25 mouse cellular contexts compared by ENCODE assay signal in genomic region chr6:120519647-120520046, GRCm38 (mm10). TPM values are rescaled to one million over a fixed set of nuclear protein-coding genes. Genes with fewer than 3 reads are reported as not detected.
A peak's percentile ranks its signal among the peaks of the same experiment; 100 is the strongest.
DNase-seq lines count a peak whose midpoint lies in the region; ATAC-seq and TF ChIP-seq lines count a peak whose summit lies in the region.
"Had no signal": no experiment of that assay in that cellular context is flagged by ENCODE, and none has a peak within 500 bp of the region (broad histone marks: within the 10 kb centered on the region; RNA-seq: fewer than 3 reads in every experiment).

No protein-coding gene starts in this region.

- TF ChIP-seq CTCF in lung, postnatal 0 days (IDR thresholded peaks at IDR 0.05), result no peak
- TF ChIP-seq CTCF in lung, adult 2 months (IDR thresholded peaks at IDR 0.05; ENCODE audit: insufficient read depth, low read length), result no peak

- no peaks in the 10 kb centered on the region for H3K9me3 ChIP-seq in lung, postnatal 0 days (ENCODE audit: low read length)
- H3K9me3 ChIP-seq: embryonic facial prominence, embryonic 12.5 days; embryonic facial prominence, embryonic 15.5 days; forebrain, embryonic 10.5 days; forebrain, embryonic 12.5 days had no signal

- H3K27me3 ChIP-seq in lung, postnatal 0 days (replicated peaks; ENCODE audit: insufficient read depth, low read length), result no peaks in the 10 kb centered on the region
- H3K27me3 ChIP-seq: embryonic facial prominence, embryonic 12.5 days; embryonic facial prominence, embryonic 15.5 days; forebrain, embryonic 12.5 days had no signal

- TF ChIP-seq EP300 in lung, postnatal 0 days (IDR thresholded peaks at IDR 0.05), result no peak

- no peak overlapping the region for H3K27ac ChIP-seq in lung, postnatal 0 days (ENCODE audit: low read length)
- H3K27ac ChIP-seq: embryonic facial prominence, embryonic 12.5 days; embryonic facial prominence, embryonic 15.5 days; forebrain, embryonic 10.5 days; forebrain, embryonic 12.5 days had no signal

- no peak for TF ChIP-seq POLR2A in lung, adult 2 months (IDR thresholded peaks at IDR 0.05; ENCODE audit: borderline replicate concordance, extremely low read depth, low read depth, low read length)

- no peak for ATAC-seq in lung, postnatal 0 days
- ATAC-seq: forebrain, embryonic 14.5 days; forebrain, embryonic 16.5 days had no signal

- WGBS in lung, postnatal 0 days, result 56% methylated on average over 5 of the region's 5 CpGs
- 70% methylated on average over 5 of the region's 5 CpGs for WGBS in lung, adult 2 months

- H3K4me3 ChIP-seq in lung, postnatal 0 days (ENCODE audit: low read depth, low read length), result no peak overlapping the region
- no peak overlapping the region for H3K4me3 ChIP-seq in lung, adult 2 months (replicated peaks; ENCODE audit: extremely low read depth, low read depth, low read length)
- H3K4me3 ChIP-seq: embryonic facial prominence, embryonic 12.5 days; embryonic facial prominence, embryonic 15.5 days; erythroblast, embryonic 14.5 days; forebrain, embryonic 10.5 days; forebrain, embryonic 12.5 days had no signal

- DNase-seq in lung, postnatal 0 days (ENCODE audit: low spot score), result peak; percentile 39
- DNase-seq in lung, adult 2 months, result no peak
- peak; percentile 18 for DNase-seq in lung, postnatal 14 days
- DNase-seq in lung, adult 18-20 months, result no peak
- DNase-seq in urinary bladder, postnatal 14 days (ENCODE audit: low spot score), result peak; percentile 53
- DNase-seq in urinary bladder, postnatal 25 days (ENCODE audit: low spot score), result no peak
- DNase-seq in lung, postnatal 4 days, result peak; percentile 20 to 25
- DNase-seq in yolk sac, embryonic 10.5 days (ENCODE audit: low spot score), result no peak
- DNase-seq: adrenal gland, adult 2 months; adrenal gland, postnatal 10 days; adrenal gland, postnatal 25 days; cerebellum, adult 11 months; cerebellum, adult 18-20 months; cerebellum, adult 8-10 months; cerebellum, adult 9-11 months; cerebellum, postnatal 14 days; cerebellum, postnatal 36 days; embryo, embryonic 11 days had no signal

- H3K9ac ChIP-seq in lung, postnatal 0 days (replicated peaks; ENCODE audit: low read depth), result no peak overlapping the region
- H3K9ac ChIP-seq: embryonic facial prominence, embryonic 12.5 days; embryonic facial prominence, embryonic 15.5 days; forebrain, embryonic 12.5 days had no signal

- H3K4me2 ChIP-seq in lung, postnatal 0 days (replicated peaks; ENCODE audit: low read depth, low read length), result no peak overlapping the region
- H3K4me2 ChIP-seq: embryonic facial prominence, embryonic 12.5 days; embryonic facial prominence, embryonic 15.5 days; forebrain, embryonic 12.5 days had no signal

- H3K36me3 ChIP-seq in lung, postnatal 0 days (ENCODE audit: insufficient read depth, low read length), result peaks cover 7% of the 10 kb centered on the region; the same call in 1 of the 2 replicates

- no peaks in the 10 kb centered on the region for H3K4me1 ChIP-seq in lung, postnatal 0 days (ENCODE audit: insufficient read depth, low read depth, low read length)
- no peaks in the 10 kb centered on the region for H3K4me1 ChIP-seq in lung, adult 2 months (ENCODE audit: control insufficient read depth, insufficient read depth, low read length)
- H3K4me1 ChIP-seq: embryonic facial prominence, embryonic 12.5 days; embryonic facial prominence, embryonic 15.5 days; forebrain, embryonic 10.5 days; forebrain, embryonic 12.5 days had no signal

RNA-seq across cellular contexts. Expression of gene Hdhd5, which starts 11.5 kb away (rescaled TPM):
- 10.1 and 10.5 TPM in 2 replicates for polyA plus RNA-seq in lung, postnatal 0 days (2015; fragmentation: Nextera tagmentation; extraction: Ambion mirVana)
- polyA plus RNA-seq in lung, adult 2 months (2012; rRNA removed), result 17.0 and 17.7 TPM in 2 replicates

RNA-seq across cellular contexts. Expression of gene Tmem121b, which starts 26.0 kb away (rescaled TPM):
- polyA plus RNA-seq in lung, postnatal 0 days (2015; fragmentation: Nextera tagmentation; extraction: Ambion mirVana), result 0.52 and 0.58 TPM in 2 replicates
- 2.3 and 2.8 TPM in 2 replicates for polyA plus RNA-seq in lung, adult 2 months (2012; rRNA removed)
- polyA plus RNA-seq: erythroblast, embryonic 14.5 days had no signal

RNA-seq across cellular contexts. Expression of gene Il17ra, which starts 56.6 kb away (rescaled TPM):
- polyA plus RNA-seq in lung, postnatal 0 days (2015; fragmentation: Nextera tagmentation; extraction: Ambion mirVana), result 9.5 and 10.5 TPM in 2 replicates
- polyA plus RNA-seq in lung, adult 2 months (2012; rRNA removed), result 26.4 and 36.4 TPM in 2 replicates

Comparison
In these comparisons a context has a peak if more than half of its experiments do, and no peak if none do; other contexts are left out.
1. DNase-seq: peak in lung, postnatal 0 days (single experiment), lung, postnatal 14 days (single experiment), urinary bladder, postnatal 14 days (single experiment) and lung, postnatal 4 days (2 of 2); none in lung, adult 2 months (single experiment), lung, adult 18-20 months (0 of 2), urinary bladder, postnatal 25 days (single experiment) and yolk sac, embryonic 10.5 days (single experiment).